Mouse (Mus musculus) G1E (cell line): ENCODE data around the gene Slc25a21. TPM values are rescaled to one million over a fixed set of nuclear protein-coding genes. Genes with fewer than 3 reads are reported as not detected.

Source experiments
- ATAC-seq: 2 replicates; pipeline ENCODE4 v1.8.0; 2016; ENCODE audit warnings: mild to moderate bottlenecking; ENCODE audit not compliant: insufficient number of reproducible peaks, poor library complexity, low FRiP score, severe bottlenecking; ENCODE audit errors: extremely low read depth
- DNase-seq: peaks from one replicate; pipeline ENCODE4 v3.0.0; 2012; ENCODE audit warnings: low spot score
- H3K27me3 ChIP-seq: 2 replicates; pipeline ENCODE4 v1.6.1; 2012; ENCODE audit warnings: mild to moderate bottlenecking, low read length, inconsistent platforms; ENCODE audit not compliant: insufficient read depth
- H3K36me3 ChIP-seq: replicated peaks from 2 replicates; pipeline ENCODE3; 2012; ENCODE audit warnings: mild to moderate bottlenecking, inconsistent platforms
- H3K4me1 ChIP-seq: 2 replicates; pipeline ENCODE4 v1.6.1; 2012; ENCODE audit warnings: low read depth, low read length, inconsistent platforms, mixed read lengths; ENCODE audit not compliant: insufficient read depth
- H3K4me3 ChIP-seq: 2 replicates; pipeline ENCODE4 v1.5.1; 2012; ENCODE audit warnings: low read depth, mild to moderate bottlenecking, inconsistent platforms, low read length, moderate library complexity, mixed read lengths
- H3K9me3 ChIP-seq: replicated peaks from 2 replicates; pipeline ENCODE4 v1.6.1; 2012; ENCODE audit warnings: inconsistent platforms
- CTCF ChIP-seq: IDR thresholded peaks from 2 replicates; pipeline ENCODE4 v1.5.1; 2012; ENCODE audit warnings: low read depth, low read length, inconsistent platforms, mixed read lengths
- GATA1 ChIP-seq: IDR thresholded peaks from 2 replicates; pipeline ENCODE4 v1.6.1; 2012; ENCODE audit warnings: borderline replicate concordance, low read length, inconsistent platforms, mixed read lengths
- GATA2 ChIP-seq: IDR thresholded peaks from 2 replicates; pipeline ENCODE4 v1.6.1; 2012; ENCODE audit warnings: low read depth, low read length, inconsistent platforms, borderline replicate concordance
- POLR2AphosphoS5 ChIP-seq: IDR thresholded peaks from 2 replicates; pipeline ENCODE4 v1.6.1; 2012; ENCODE audit warnings: low read depth, low read length, inconsistent platforms; ENCODE audit not compliant: insufficient replicate concordance
- TAL1 ChIP-seq: conservative IDR thresholded peaks from 2 replicates; pipeline ENCODE4 v1.6.1; 2012; ENCODE audit warnings: low read depth, low read length, inconsistent platforms, mixed read lengths
- polyA plus RNA-seq: library from polyadenylated mRNA; stranded (reverse); fragments of >175 nt; gene quantifications from 2 replicates; pipeline ENCODE4 v1.2.3, GENCODE M21; 2012
- total RNA-seq, 2 experiments: library from RNA; stranded (forward) in 1 of 2; stranded (reverse) in 1 of 2; fragments of 200-1000 nt in 1 of 2; fragments of >200 nt in 1 of 2; fragmentation: Nextera tagmentation in 1 of 2; gene quantifications; 2 replicates each; pipeline ENCODE4 v1.2.3; 2014 to 2017

Slc25a21 gene
- total RNA-seq (2014; fragmentation: Nextera tagmentation) (32.0 and 37.0 TPM in 2 replicates), total RNA-seq (2017) (14.6 and 16.2 TPM in 2 replicates), polyA plus RNA-seq (9.1 and 9.7 TPM in 2 replicates)

- Histone ChIP-seq H3K36me3 (peaks cover 3% of the 10 kb centered on the region), H3K4me3 (peak within 1 kb of the TSS; percentile 76), H3K27me3 (no peaks in the 10 kb centered on the region), H3K9me3 (no peaks in the 10 kb centered on the region), H3K4me1 (peaks cover 52% of the 10 kb centered on the region)
- ATAC-seq (peak; percentile 71), DNase-seq (peak; percentile 59)
- no peak for TF ChIP-seq GATA2
- no peak for TF ChIP-seq CTCF
- peak; percentile 40; the same call in 1 of the 2 replicates for TF ChIP-seq TAL1
- no peak for TF ChIP-seq POLR2AphosphoS5
- no peak for TF ChIP-seq GATA1
Observed at GRCm38 (mm10) chr12:57197363-57198026, at the start of gene Slc25a21. Gene Slc25a21 (minus strand): TSS chr12:57197472.

GRCm38 (mm10) chr12:57243671-57244495 lies 46.6 kb upstream of the Slc25a21 start:
- ATAC-seq (peak; percentile 90), DNase-seq (no peak)
- no peak overlapping the region for H3K4me3 ChIP-seq
- peaks cover 27% of the 10 kb centered on the region for H3K4me1 ChIP-seq
- TF ChIP-seq POLR2AphosphoS5 (no peak), TAL1 (peak; percentile 62), GATA2 (no peak), CTCF (no peak), GATA1 (no peak)
- no peaks in the 10 kb centered on the region for H3K9me3 ChIP-seq
- no peaks in the 10 kb centered on the region for H3K27me3 ChIP-seq
- H3K36me3 ChIP-seq: peaks cover 61% of the 10 kb centered on the region

DNA sequence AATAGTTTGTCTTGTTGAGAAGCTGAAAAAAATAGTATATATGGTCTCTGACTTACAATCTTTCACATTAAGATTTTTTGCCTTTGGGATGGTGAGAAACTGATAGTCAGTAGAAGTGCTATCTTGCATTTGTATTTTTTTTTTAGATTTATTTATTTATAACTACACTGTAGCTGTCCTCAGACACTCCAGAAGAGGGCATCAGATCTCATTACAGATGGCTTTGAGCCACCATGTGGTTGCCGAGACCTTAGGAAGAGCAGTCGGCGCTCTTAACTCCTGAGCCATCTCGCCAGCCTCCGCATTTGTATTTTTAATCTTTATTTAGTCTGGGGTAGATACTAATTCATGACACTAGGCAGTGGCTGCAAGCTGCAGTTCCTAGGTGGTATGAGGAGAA lies 36.1 kb upstream of the Slc25a21 start:
- Histone ChIP-seq H3K9me3 (no peaks in the 10 kb centered on the region), H3K36me3 (peaks cover 39% of the 10 kb centered on the region), H3K4me1 (peaks cover 55% of the 10 kb centered on the region), H3K4me3 (peak overlapping the region; percentile 13; the same call in 1 of the 2 replicates), H3K27me3 (no peaks in the 10 kb centered on the region)
- TF ChIP-seq GATA2: no peak
- no peak for TF ChIP-seq POLR2AphosphoS5
- no peak for TF ChIP-seq TAL1
- no peak for TF ChIP-seq GATA1
- no peak for TF ChIP-seq CTCF
- ATAC-seq: no peak
- DNase-seq: no peak

DNA sequence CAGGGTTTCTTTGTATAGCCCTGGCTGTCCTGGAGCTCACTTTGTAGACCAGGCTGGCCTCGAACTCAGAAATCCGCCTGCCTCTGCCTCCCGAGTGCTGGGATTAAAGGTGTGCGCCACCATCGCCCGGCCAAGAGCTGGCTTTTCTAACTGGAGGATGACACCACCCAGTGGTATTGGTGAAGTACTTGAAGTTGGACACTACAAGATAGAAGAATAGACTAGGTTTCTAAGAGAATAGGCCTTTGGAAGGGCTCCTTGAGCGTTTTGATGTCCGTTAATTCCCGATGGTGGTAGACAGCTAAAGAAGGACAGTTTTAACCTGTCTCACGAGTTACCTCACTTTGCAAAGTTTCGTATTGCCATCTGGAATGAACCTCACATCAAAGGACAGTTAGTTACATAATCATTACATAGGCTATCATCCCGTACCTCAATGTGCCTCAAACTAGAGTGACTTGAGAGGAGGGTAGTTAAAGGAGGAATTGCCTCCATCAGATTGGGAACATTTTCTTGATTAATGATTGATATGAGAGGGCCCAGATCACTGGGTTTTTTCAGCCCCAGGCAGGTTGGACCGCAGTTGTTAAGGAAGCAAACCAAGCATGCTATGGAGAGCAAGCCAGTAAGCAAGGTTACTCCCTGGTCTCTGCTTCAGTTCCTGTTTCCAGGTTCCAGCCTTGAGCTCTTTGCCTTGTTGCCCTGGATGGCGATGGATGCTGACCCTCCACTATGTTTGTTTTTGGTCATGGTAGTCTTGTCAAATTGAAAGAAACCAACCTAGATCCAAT lies 34.0 kb upstream of the Slc25a21 start:
- no peaks in the 10 kb centered on the region for H3K9me3 ChIP-seq
- peaks cover 56% of the 10 kb centered on the region for H3K4me1 ChIP-seq
- peak; percentile 37; the same call in 1 of the 2 replicates for ATAC-seq
- no peaks in the 10 kb centered on the region for H3K27me3 ChIP-seq
- H3K36me3 ChIP-seq: peaks cover 23% of the 10 kb centered on the region
- no peak for TF ChIP-seq GATA2
- TF ChIP-seq POLR2AphosphoS5: no peak
- TF ChIP-seq TAL1: no peak
- TF ChIP-seq GATA1: no peak
- TF ChIP-seq CTCF: no peak
- peak overlapping the region; percentile 78 for H3K4me3 ChIP-seq
- DNase-seq: peak; percentile 32

DNA sequence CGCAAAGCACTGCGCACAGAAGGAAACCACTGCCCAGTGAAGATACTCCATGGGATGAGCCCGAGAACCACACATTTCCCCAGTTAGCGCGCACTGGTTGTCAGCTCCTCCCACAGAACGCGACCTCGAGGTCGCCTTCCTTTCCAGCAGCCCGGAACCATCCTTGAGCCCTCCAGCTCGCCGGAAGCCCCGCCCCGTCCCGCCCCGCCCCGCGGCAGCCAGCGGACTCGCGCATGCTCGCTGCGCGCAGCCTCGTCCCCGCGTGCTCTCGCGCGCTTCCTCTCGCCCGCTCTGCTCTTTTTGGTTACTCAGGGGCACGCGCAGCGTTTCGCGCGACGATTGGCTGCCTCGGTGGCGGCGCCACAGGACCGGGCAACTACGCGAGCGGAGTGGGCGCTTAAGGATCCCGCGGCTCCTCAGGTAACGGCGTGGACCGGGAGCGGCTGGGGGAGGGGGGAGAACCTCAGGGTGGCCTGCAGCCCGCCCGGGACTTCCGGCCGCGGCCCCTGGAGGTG lies 33.0 kb upstream of the Slc25a21 start, which contains the start of the genes Prps1l3 and Mipol1:
Gene Prps1l3, plus strand, starts transcription at position 221 of the 515 bp plus-strand sequence.
Gene Mipol1, plus strand, starts transcription at position 236 of the 515 bp plus-strand sequence.
- Histone ChIP-seq H3K4me3 (peak within 1 kb of the TSS; percentile 78), H3K27me3 (no peaks in the 10 kb centered on the region), H3K4me1 (peaks cover 53% of the 10 kb centered on the region), H3K9me3 (no peaks in the 10 kb centered on the region), H3K36me3 (peaks cover 16% of the 10 kb centered on the region)
- ATAC-seq (peak; percentile 88), DNase-seq (peak; percentile 95)
- TF ChIP-seq CTCF: no peak
- 0 out of 2 replicates have a peak, but pooled peaks have one; percentile 49 for TF ChIP-seq POLR2AphosphoS5
